Mouse (Mus musculus): ENCODE data around the gene Fam20c. TPM values are rescaled to one million over a fixed set of nuclear protein-coding genes. Genes with fewer than 3 reads are reported as not detected.

Fam20c gene
- total RNA-seq, 4 experiments from 2014 or later = 12.8 to 30.8 (median 19.1) TPM

DNA sequence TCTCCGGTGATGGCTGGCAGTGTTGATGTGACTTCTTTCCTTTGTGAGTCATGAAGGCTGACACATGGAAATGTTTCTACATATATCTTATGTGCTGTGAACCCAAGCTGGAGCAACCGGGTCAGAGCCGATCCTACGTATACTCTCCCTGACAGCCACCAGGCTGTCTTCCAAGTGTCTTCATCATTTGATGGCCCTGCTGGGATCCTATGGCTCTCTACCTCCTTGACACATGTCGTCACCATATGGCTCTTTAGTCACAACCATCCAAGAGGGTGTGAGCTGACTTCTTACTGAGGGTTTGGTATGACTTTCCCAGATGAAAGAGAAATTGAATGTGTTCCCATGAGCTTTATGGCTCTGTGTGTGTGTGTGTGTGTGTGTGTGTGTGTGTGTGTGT is 50.0 kb downstream of the Fam20c start:
- DNase-seq (ENCODE audit: low spot score in 2 of 2) = no peak

DNA sequence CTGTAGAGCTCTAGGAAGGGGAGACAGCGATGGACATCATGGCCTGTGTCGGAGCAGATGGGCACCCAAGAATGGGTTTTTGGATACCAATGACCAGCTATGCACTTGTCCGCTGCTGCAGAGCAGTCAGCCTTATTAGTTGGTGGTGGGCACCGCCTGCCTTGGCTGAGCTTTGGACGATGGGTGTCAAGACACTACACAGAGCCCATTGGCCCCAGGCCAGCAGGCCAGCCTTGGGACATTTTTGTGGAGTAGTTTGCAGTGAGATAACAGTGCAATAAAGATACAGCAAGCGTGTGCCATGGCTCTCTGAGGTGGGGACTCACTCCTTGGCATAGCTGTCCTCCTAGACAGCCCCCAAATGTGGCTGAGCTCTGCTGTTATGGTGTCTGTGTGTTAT is 55.5 kb downstream of the Fam20c start:
- no peak for DNase-seq (ENCODE audit: low spot score in 2 of 2)

DNA sequence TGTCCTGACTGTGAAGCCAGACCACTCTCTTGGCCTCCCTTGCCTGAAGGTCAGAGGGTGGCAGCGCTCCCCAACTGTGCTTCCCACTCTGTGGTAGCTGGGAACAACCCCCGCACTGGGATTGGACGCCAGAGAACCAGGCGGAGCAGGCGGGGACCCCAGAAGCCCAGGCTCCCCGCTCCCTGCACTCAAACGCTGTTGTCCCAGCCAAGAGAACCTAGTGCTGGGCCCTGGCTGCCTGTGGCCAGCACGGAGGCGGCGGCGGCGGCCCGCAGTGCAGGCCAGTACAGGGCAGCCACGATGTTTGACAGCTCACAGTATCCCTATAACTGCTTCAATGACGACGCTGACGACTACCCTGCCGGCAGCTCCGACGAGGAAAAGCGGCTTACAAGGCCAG is 65.5 kb downstream of the Fam20c start, which contains the start of gene Gm5294:
Gene Gm5294, plus strand, starts transcription at position 301 of the 400 bp plus-strand sequence.
- DNase-seq (ENCODE audit: low spot score in 2 of 2) = no peak

DNA sequence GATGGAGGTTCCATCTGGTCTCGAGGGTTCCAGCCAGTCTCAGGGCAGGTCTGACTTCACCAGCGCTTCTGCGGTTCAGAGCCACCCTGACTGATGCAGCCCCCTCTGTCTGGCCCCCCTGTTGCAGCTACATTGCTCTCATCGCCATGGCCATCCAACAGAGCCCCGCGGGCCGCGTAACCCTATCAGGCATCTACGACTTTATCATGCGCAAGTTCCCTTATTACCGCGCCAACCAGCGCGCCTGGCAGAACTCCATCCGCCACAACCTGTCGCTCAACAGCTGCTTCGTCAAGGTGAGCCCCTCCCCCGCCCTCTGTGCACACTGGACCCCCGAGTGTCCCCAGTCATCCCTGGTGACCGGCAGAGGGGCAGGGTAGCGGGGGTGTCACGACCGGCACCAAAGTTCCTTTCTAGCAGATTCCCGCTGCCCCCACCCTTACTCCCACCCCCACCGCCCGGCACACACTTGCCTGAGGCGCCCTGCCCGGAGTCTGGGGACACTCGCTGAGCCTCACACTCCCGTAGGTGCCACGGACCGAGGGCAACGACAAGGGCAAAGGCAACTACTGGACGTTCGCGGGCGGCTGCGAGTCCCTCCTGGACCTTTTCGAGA is 66.5 kb downstream of the Fam20c start:
- DNase-seq (ENCODE audit: low spot score in 2 of 2) = no peak

DNA sequence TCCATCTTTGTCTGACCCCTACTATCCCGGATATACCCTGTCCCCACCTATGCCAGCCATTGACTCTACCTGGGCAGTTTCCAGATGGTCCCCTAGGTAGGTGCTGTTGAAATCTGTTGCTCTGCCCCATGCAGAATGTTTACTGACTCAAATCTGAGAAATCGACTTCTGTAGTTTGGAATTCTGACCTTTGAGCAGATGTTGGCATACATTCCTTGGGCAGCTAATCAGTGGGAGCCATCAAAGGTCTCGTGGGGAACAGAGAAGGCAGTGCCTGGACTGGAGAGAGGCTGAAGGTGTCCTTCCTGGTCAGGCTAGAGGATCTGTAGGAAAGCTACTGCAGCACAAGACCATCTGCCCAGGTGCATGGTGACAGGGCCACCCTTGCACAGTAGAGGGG is 70.8 kb downstream of the Fam20c start:
- no peak for DNase-seq (ENCODE audit: low spot score in 2 of 2)

DNA sequence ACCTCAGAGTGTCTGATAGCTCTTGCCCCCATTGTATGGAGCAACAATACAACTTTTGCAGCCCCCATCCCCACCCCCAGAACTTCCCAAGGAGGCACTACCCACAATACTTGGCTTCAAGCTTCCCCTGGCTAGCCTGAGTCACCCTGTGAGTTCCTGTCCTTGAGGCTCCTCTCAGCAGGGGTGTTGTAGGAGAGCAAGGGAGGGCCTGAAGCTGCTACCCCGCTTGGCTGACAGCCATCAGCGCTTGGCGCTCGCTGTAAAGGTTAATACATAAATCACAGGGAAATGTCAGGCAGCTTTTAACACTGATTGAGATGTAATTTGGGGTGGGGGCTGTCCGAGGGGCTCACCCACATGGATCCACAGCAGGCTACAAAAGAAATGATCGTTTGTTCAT is 79.1 kb downstream of the Fam20c start:
- DNase-seq (ENCODE audit: low spot score in 2 of 2) = no peak

DNA sequence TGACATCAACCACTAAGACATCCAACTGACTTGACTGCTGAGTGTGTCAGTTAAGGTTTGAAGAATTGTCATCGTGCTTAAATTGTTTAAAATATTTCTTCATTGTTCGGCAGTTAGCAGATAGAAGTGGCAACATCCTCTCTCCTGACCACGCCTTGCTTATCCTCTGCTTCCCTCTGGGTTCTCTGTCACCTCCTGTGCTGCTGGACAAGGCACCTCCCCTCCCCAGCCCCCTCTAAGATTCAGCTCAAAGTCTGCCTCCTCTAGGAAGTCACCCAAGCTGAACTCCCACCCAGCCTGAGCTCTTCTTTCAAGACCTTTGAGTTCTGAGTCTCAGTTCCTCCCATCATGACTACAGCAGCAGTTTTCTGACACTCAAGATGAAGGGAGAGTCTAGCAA is 80.6 kb downstream of the Fam20c start:
- DNase-seq (ENCODE audit: low spot score in 2 of 2) = no peak

DNA sequence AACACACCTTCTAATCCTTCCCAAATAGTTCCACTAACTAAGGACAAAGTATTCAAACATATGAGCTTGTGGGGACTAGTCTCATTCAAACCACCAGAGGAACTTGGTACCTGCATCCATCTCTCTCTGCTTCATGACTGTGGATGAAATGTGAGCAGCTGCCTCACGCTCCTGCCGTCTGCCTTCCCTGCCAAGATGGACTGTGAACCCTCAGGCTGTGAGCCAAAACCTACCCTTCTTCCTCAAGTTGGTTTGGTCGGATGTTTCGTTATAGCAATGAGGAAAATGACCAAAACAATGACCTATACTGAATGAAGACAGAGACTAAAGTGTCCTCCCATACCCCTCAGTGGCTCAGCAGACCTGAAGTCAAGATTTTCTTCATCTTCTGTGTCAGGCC is 86.7 kb downstream of the Fam20c start:
- no peak for DNase-seq (ENCODE audit: low spot score in 2 of 2)

DNA sequence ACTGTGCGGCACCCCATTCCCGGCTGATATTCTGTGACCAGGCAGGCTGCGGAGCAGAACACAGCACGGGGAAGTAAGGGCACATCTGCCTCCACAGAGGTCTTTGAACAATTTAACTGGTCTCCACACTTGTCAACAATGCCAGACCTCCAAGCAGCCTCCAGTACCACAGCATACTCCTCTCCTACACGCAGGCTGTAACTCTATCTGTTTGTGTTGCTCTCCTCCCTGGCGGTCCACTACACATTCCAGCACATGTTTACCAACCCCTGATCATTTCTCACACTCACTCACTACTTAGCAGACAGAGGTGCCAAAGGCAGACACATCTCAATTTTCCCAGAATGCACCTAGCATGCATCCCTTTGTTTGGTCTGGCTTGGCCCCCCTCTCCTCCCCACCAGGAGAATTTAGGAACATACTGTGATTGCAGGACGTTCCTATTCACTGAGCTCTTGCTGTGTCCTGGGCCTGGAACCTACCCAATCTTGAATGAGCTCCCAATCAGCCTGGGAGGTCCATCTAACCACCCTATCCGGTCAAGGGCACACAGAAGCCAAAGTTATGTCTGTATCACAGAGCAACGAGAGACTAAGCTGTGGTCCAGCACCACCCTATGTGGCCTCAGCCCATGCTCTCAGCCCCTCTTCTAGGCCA is 89.0 kb downstream of the Fam20c start:
- DNase-seq (ENCODE audit: low spot score in 2 of 2) = no peak

DNA sequence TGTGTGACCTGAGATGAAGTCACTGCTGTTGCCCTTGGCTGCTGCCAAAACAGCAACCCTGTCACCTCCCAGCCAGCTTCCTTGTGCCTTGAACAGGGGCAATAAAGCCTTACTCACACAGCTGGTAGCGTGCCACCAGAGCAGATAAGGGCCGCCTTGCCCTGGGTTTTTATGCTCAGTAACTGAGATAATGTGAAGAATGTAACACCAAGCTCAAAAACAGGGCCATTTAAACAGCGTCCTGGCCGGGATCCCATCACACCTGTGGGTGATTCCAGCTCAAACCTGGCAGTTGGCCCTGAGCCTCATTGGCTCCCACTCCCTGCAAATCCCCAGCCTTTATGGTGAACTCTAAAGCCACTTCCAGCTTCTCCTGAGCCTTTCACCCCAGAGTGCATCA is 92.2 kb downstream of the Fam20c start:
- no peak for DNase-seq (ENCODE audit: low spot score in 2 of 2)

DNA sequence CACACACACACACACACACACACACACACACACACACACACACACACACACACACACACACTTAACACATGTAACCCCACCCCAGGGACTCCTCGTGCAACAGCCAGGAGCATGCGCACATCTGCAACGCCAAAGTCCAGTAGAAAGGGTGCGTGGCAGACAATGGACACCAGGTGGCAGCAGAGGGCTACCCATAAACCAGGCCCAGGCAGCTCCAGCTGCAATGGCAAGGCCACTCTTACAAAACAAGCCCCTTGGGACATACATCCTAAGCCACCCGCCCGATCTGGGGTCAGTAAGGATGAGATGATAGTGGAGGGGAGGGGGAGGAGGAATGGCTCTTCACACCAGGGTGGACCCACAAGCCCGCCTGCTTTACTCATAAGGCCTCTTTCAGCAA is 93.8 kb downstream of the Fam20c start:
- peak; percentile 85 to 88 for DNase-seq (ENCODE audit: low spot score in 2 of 2)

DNA sequence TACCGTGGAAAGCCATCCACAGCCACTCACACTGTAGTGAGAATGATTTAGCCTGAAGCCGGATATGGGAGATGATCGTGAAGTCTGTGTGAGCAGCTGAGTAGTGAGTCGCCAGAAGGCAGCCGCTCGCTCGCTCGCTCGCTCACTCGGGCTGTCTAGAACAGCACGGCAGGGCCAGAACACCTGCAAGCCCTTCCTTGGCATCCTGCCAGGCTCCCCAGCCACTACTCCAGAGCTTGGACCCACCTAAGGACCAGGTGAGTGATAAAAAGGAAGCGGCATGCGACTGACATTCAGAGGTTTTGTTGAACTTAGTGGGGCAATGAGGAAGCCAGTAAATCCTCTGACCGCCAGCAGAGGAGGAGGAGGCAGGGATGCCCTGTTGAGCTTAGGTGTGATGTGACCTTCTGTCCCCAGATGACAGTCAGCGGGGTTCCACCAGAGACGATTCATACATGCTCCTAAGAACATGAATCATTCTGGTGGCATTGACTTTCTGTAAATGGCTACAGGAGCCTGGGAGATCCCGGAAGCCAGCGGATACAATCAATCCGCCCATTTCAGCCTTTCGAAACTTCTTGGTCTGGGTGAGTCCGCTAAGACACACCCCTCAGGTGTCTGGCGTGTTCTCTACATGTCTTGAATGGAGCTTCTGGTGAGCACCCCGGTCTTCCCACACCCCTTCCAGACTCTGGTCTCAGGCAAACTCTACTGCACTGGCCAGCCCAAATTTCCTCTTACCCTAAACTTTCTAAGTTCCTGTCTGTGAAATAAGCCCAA is 95.6 kb downstream of the Fam20c start:
- DNase-seq (ENCODE audit: low spot score in 2 of 2) = no peak

DNA sequence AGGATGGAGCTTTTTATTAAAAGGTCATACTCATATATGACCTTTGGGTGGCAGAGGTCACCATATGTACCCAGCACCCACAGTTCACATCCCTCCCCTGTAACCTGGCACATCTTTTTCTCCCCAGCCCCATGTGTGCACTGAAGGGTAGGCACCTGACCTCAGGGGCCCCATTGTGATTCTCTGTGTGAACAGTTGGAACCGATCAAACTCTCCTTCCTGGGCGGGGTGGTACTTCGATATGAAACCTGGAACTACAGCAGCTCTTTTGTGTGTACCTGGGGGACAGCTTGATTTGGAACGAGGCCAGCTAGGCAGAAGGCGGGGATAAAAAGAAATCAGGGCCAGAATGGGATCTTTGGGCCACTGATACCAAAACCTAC is 96.1 kb downstream of the Fam20c start:
- DNase-seq (ENCODE audit: low spot score in 2 of 2) = no peak

DNA sequence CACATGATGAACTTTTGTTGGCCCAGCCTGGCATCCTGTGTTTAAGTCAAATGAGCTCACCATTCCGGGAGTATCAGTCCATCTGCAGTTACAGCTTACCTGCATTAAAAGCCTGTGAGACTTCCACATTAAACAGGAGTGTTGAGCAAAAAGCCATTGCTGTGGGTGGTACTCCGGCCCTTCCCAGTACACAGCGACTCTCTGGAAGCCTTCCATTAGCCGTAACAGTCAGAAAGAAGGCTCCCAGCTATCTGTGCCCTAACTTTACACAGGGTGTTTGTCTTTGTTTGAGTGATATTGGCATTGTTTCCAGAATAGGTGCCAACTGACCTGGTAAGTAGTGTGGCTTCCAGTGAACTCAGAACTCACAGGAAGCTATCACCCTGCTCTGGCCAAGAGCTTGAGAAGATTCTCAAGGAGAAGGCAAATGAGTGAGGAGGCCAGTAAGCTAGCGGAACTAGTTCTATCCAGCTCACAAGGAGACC is 97.0 kb downstream of the Fam20c start:
- DNase-seq (ENCODE audit: low spot score in 2 of 2) = no peak

DNA sequence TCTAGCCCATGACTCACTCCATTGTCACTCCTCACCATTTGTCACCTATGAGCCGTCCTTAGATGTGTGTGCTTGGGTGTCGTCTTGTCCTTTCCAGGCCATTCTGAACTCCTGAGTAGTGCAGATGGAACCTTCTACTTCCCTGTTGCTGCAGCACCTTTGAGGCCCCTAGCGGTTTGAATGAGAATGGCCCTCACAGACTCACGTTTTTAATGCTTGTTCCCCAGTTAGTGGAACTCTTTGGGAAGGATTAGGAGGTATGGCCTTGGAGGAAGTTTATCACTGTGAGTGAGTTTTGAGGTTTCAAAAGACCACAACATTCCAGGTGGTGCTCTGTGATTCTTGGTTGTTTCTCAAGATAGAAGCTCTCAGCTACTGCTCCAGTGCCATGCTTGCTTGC is 97.8 kb downstream of the Fam20c start:
- no peak for DNase-seq (ENCODE audit: low spot score in 2 of 2)

DNA sequence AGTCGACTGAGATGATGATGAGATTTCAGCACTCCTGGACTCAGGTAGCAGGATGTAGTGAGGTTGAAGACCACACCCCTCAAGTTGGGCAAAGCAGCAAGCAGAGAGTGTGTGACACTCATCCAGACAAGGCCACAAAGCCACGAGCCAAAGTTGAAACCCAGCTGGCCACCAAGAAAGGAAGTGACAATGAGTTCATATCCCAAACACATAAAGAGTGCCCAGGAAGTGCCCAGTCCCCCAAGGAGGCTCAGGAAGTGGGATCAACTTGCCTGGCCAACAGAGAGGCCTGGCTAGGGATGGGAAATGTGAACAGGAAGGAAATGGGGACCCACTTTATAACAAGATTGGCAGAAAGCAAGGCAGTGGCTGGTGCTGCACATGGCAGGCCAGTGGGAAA is 99.0 kb downstream of the Fam20c start:
- DNase-seq (ENCODE audit: low spot score in 2 of 2) = no peak

DNA sequence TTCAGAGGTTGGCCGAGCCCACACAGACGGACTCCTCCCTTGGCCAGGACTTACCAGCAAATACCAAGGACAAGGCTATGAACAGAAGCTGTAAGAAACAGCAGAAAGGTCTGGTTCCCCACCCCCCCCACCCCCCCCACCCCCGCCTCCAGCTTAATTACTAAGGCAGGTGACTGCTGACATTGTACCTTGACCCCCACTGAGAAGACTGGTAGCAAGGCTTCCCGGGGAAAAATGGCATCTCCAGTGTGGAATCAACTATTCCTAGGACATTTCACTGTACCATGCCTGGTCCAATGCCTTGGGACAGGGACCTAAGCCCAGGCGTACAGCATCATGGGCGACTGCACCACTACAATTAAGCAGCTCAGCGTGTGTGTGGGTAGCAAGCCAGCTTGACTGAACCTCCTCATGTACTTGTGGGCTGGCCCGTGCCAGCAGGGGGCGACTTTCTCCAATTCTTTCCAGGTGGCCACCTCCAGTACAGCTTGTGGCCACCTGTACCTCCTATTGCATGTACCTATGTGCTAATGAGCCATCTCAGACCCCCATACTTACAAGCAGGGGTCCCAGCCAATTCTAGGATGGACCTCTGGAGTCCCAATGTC is 102.8 kb downstream of the Fam20c start:
- DNase-seq (ENCODE audit: low spot score in 2 of 2) = peak; percentile 68 to 79

DNA sequence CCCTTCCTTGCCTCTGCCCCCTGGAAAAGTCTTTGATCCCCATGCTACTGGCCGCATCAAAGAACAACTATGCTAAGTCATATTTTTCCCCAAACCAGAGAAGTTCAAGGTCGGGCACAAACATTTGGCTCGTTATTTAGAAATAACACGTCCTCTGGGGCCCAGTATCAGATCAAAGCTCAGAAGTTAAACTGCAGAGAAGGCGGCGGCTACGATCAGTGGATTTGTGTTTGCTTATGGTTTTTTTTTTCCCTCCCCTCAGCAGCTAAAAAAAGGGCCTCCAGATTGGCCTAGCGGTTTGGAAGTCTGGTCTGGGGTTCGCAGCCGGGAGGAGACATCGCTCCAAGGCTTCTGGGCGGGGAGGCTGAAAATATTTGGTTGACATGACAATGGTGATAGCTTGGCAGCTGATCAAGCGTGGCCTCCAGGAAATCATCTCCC is 103.5 kb downstream of the Fam20c start:
- DNase-seq (ENCODE audit: low spot score in 2 of 2) = no peak

Data from gastrocnemius, adult 8-10 months (tissue).